Mouse (Mus musculus) brain, embryonic 14.5 days (tissue): Measurements from ENCODE around the gene Xrcc4.

Experiments
- CTCF ChIP-seq: fragments of 200-500 bp; IDR thresholded peaks from 2 replicates; pipeline ENCODE4 v1.5.1; 2012; ENCODE audit warnings: inconsistent platforms, mild to moderate bottlenecking, moderate library complexity, borderline replicate concordance; ENCODE audit not compliant: insufficient read depth, insufficient read length; ENCODE audit errors: extremely low read depth
- POLR2A ChIP-seq: fragments of 200-500 bp; IDR thresholded peaks from 2 replicates; pipeline ENCODE4 v1.6.1; 2012; ENCODE audit warnings: mild to moderate bottlenecking, inconsistent platforms, borderline replicate concordance; ENCODE audit not compliant: poor library complexity, insufficient read depth, insufficient read length, severe bottlenecking; ENCODE audit errors: extremely low read depth

GRCm38 (mm10) chr13:89854139-89854538, 235.3 kb downstream of the Xrcc4 start:
- TF ChIP-seq POLR2A (no peak), CTCF (no peak)
